Mouse (Mus musculus): ENCODE measurements around the gene Itga6.

The Itga6 gene

GRCm38 (mm10) chr2:71730623-71731612 is 14.5 kb upstream of the Itga6 start:
- DNase-seq (ENCODE audit: low read depth, low spot score) = no peak

GRCm38 (mm10) chr2:71734792-71735392 is 10.5 kb upstream of the Itga6 start:
- DNase-seq (ENCODE audit: low read depth, low spot score) = no peak

GRCm38 (mm10) chr2:71735541-71736159 is 9.8 kb upstream of the Itga6 start:
- no peak for DNase-seq (ENCODE audit: low read depth, low spot score)

- DNase-seq (ENCODE audit: low read depth, low spot score) = no peak
These were observed 9.2 kb upstream of the Itga6 start for GRCm38 (mm10) chr2:71736213-71736612.

GRCm38 (mm10) chr2:71739173-71739860 is 6.1 kb upstream of the Itga6 start:
- DNase-seq (ENCODE audit: low read depth, low spot score) = no peak

- no peak for DNase-seq (ENCODE audit: low read depth, low spot score)
These were observed 2.9 kb upstream of the Itga6 start for GRCm38 (mm10) chr2:71742557-71742956.

GRCm38 (mm10) chr2:71743377-71743776 is 2.0 kb upstream of the Itga6 start:
- DNase-seq (ENCODE audit: low read depth, low spot score) = no peak

- no peak for DNase-seq (ENCODE audit: low read depth, low spot score)
These were observed 1.1 kb upstream of the Itga6 start for GRCm38 (mm10) chr2:71744320-71744719.

GRCm38 (mm10) chr2:71744861-71745507 is 432 bp upstream of the Itga6 start:
- no peak for DNase-seq (ENCODE audit: low read depth, low spot score)

- no peak for DNase-seq (ENCODE audit: low read depth, low spot score)
These were observed 3.0 kb downstream of the Itga6 start for GRCm38 (mm10) chr2:71748451-71748850.

- DNase-seq (ENCODE audit: low read depth, low spot score) = no peak
These were observed 4.1 kb downstream of the Itga6 start for GRCm38 (mm10) chr2:71749367-71750086.

GRCm38 (mm10) chr2:71750087-71750453 is 4.7 kb downstream of the Itga6 start:
- DNase-seq (ENCODE audit: low read depth, low spot score) = no peak

GRCm38 (mm10) chr2:71751336-71751735 is 5.9 kb downstream of the Itga6 start:
- DNase-seq (ENCODE audit: low read depth, low spot score) = no peak

GRCm38 (mm10) chr2:71751863-71752262 is 6.4 kb downstream of the Itga6 start:
- DNase-seq (ENCODE audit: low read depth, low spot score) = no peak

GRCm38 (mm10) chr2:71752383-71752782 is 7.0 kb downstream of the Itga6 start:
- no peak for DNase-seq (ENCODE audit: low read depth, low spot score)

- DNase-seq (ENCODE audit: low read depth, low spot score) = no peak
These were observed 7.7 kb downstream of the Itga6 start for GRCm38 (mm10) chr2:71753161-71753560.

- DNase-seq (ENCODE audit: low read depth, low spot score) = no peak
These were observed 10.3 kb downstream of the Itga6 start for GRCm38 (mm10) chr2:71755748-71756147.

- DNase-seq (ENCODE audit: low read depth, low spot score) = no peak
These were observed 11.7 kb downstream of the Itga6 start for GRCm38 (mm10) chr2:71757098-71757497.

- no peak for DNase-seq (ENCODE audit: low read depth, low spot score)
These were observed 13.4 kb downstream of the Itga6 start for GRCm38 (mm10) chr2:71758591-71759531.

- DNase-seq (ENCODE audit: low read depth, low spot score) = no peak
These were observed 14.7 kb downstream of the Itga6 start for GRCm38 (mm10) chr2:71760091-71760490.

Data from mesoderm, embryonic 11.5 days (tissue).